ENCODE assay signal across 8 mouse cellular contexts in the genomic region with DNA sequence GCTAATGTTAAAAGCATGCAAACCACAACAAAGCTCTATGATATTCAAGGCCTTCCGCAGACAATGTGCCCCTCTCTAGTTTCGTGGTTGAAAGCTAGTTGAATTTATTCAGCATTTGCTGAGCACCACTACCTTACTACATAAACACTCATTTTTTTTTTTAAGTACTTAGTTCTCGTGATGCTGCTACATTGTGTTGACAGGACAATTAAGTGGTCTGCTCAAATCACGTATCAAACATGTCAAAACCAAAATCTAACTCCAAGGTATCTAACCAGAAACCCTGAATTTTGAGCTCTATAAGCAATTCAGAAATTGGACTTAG. TPM values are rescaled to one million over a fixed set of nuclear protein-coding genes. Genes with fewer than 3 reads are reported as not detected.
DNase-seq lines count a peak whose midpoint lies in the region; ATAC-seq and TF ChIP-seq lines count a peak whose summit lies in the region.

No protein-coding gene starts in this region.

- peak overlapping the region; percentile 78 for H3K9ac ChIP-seq in liver, embryonic 13.5 days

- H3K4me1 ChIP-seq in erythroblast, embryonic 14.5 days (ENCODE audit: control insufficient read depth), result peaks cover 18% of the 10 kb centered on the region
- peaks cover 5% of the 10 kb centered on the region for H3K4me1 ChIP-seq in thymus, adult 2 months (replicated peaks; ENCODE audit: control insufficient read depth, insufficient read depth, low read length)
- H3K4me1 ChIP-seq in liver, embryonic 13.5 days (replicated peaks), result peaks cover 14% of the 10 kb centered on the region

- peak overlapping the region; percentile 89 for H3K4me2 ChIP-seq in liver, embryonic 13.5 days

- ATAC-seq in erythroblast, adult 5-6 weeks (replicated peaks; ENCODE audit: low FRiP score, poor library complexity, severe bottlenecking), result no peak
- ATAC-seq in liver, embryonic 13.5 days (ENCODE audit: low read depth), result no peak; the same call in 1 of the 2 replicates

- TF ChIP-seq CTCF in thymus, adult 2 months (IDR thresholded peaks at IDR 0.05; ENCODE audit: borderline replicate concordance, control insufficient read depth, extremely low read depth, insufficient read depth, low read length, poor library complexity), result no peak

- intact Hi-C loops in gastrocnemius, postnatal 14 days (cut with DNase I; ENCODE audit: low total_unique reads), result no loop called here

- no peak overlapping the region for H3K27ac ChIP-seq in thymus, adult 2 months (ENCODE audit: control insufficient read depth, insufficient read depth, low read length)
- H3K27ac ChIP-seq in liver, embryonic 13.5 days, result no peak overlapping the region

- H3K27me3 ChIP-seq in erythroblast, embryonic 14.5 days (ENCODE audit: control insufficient read depth), result peaks cover 4% of the 10 kb centered on the region; the same call in 1 of the 2 replicates
- no peaks in the 10 kb centered on the region for H3K27me3 ChIP-seq in thymus, adult 2 months (ENCODE audit: control insufficient read depth, insufficient read depth, low read length)
- H3K27me3 ChIP-seq in liver, embryonic 13.5 days, result no peaks in the 10 kb centered on the region

- no peak for TF ChIP-seq POLR2A in thymus, adult 2 months (IDR thresholded peaks at IDR 0.05; ENCODE audit: control insufficient read depth, extremely low read depth, insufficient read depth, low read length, poor library complexity)

- no peaks in the 10 kb centered on the region for H3K36me3 ChIP-seq in erythroblast, embryonic 14.5 days (ENCODE audit: control insufficient read depth)
- no peaks in the 10 kb centered on the region for H3K36me3 ChIP-seq in thymus, adult 2 months (ENCODE audit: control insufficient read depth, insufficient read depth, low read length)
- H3K36me3 ChIP-seq in liver, embryonic 13.5 days, result no peaks in the 10 kb centered on the region

- H3K9me3 ChIP-seq in erythroblast, embryonic 14.5 days (ENCODE audit: control insufficient read depth, low read length), result no peaks in the 10 kb centered on the region
- no peaks in the 10 kb centered on the region for H3K9me3 ChIP-seq in liver, embryonic 13.5 days (replicated peaks)

- DNase-seq in thymus, adult 2 months, result no peak
- DNase-seq in thymus, postnatal 4 days, result no peak
- no peak for DNase-seq in liver, embryonic 13.5 days
- DNase-seq in right cerebral cortex, postnatal 25 days, result no peak
- DNase-seq in gastrocnemius, postnatal 14 days, result no peak
- no peak for DNase-seq in left cerebral cortex, adult 8-10 months (ENCODE audit: low spot score in 2 of 2)

- WGBS in thymus, adult 2 months, result 13% methylated on average over 4 of the region's 4 CpGs
- WGBS in liver, embryonic 13.5 days (ENCODE audit: insufficient replicate concordance), result 16% methylated on average over 4 of the region's 4 CpGs

- H3K4me3 ChIP-seq in erythroblast, embryonic 14.5 days (replicated peaks), result peak overlapping the region; percentile 84
- H3K4me3 ChIP-seq in thymus, adult 2 months (ENCODE audit: control insufficient read depth, insufficient read depth, low read length), result peak overlapping the region; percentile 99; the same call in 1 of the 2 replicates
- peak overlapping the region; percentile 83 for H3K4me3 ChIP-seq in liver, embryonic 13.5 days (replicated peaks)

RNA-seq across cellular contexts. Expression of a gene that starts 0.3 kb away (rescaled TPM):
- 1.2 and 1.5 TPM in 2 replicates for polyA plus RNA-seq in erythroblast, embryonic 14.5 days (2012)
- 5.2 and 8.6 TPM in 2 replicates for total RNA-seq in erythroblast, adult 5-6 weeks (2015; ENCODE audit: low replicate concordance)
- total RNA-seq in erythroblast, adult 5-6 weeks (2017; ENCODE audit: low replicate concordance), result 5.3 TPM in 2 replicates
- 17.8 and 19.9 TPM in 2 replicates for polyA plus RNA-seq in thymus, adult 2 months (2012; rRNA removed)
- polyA plus RNA-seq in liver, embryonic 13.5 days (2015; fragmentation: Nextera tagmentation; extraction: Ambion mirVana), result 9.3 and 10.2 TPM in 2 replicates
- total RNA-seq in gastrocnemius, postnatal 14 days (2021), result 1 to 10 TPM; 9.5 TPM
- 10 to 100 TPM; 23.3 to 26.6 (median 24.4) TPM for total RNA-seq in left cerebral cortex, adult 8-10 months (2022)

RNA-seq across cellular contexts. Expression of a gene that starts 27.2 kb away (rescaled TPM):
- 0.03 and 0.07 TPM in 2 replicates for polyA plus RNA-seq in erythroblast, embryonic 14.5 days (2012)
- total RNA-seq in erythroblast, adult 5-6 weeks (2015; ENCODE audit: low replicate concordance), result 14.0 and 15.0 TPM in 2 replicates
- 10.1 and 19.4 TPM in 2 replicates for total RNA-seq in erythroblast, adult 5-6 weeks (2017; ENCODE audit: low replicate concordance)
- polyA plus RNA-seq in thymus, adult 2 months (2012; rRNA removed), result 28.3 and 28.8 TPM in 2 replicates
- 2.3 and 3.2 TPM in 2 replicates for polyA plus RNA-seq in liver, embryonic 13.5 days (2015; fragmentation: Nextera tagmentation; extraction: Ambion mirVana)
- 10 to 100 TPM; 17.0 to 18.8 TPM for total RNA-seq in gastrocnemius, postnatal 14 days (2021)
- 100 to 1,000 TPM; 444 to 572 (median 514) TPM for total RNA-seq in left cerebral cortex, adult 8-10 months (2022)

Comparison
In these comparisons a context has a peak if more than half of its experiments do, and no peak if none do; other contexts are left out.
1. RNA of a gene that starts 27.2 kb away (total RNA-seq): 444 to 572 TPM in left cerebral cortex, adult 8-10 months; 17.0 to 18.8 TPM in gastrocnemius, postnatal 14 days and 10.1 to 19.4 TPM in erythroblast, adult 5-6 weeks; every median in the first group is over 10 times any median in the second.
2. Peak in every context shown above with its lines, with median percentiles within 50 percentile points of each other: H3K4me3 ChIP-seq.